Mouse (Mus musculus) Patski (cell line): ENCODE measurements at regions not wholly inside any gene's neighbourhood (a gene's known extent, or its start where the extent isn't known, plus 50 kb on each side); places are given as distances from the start of the nearest gene placed in this dataset.

Experiments
- ATAC-seq: fragments of 100-300 bp; one replicate; pipeline ENCODE4 v1.8.0; 2021
- CTCF ChIA-PET: fragments of 350-600 bp; sonication (Branson Sonifier 250); formaldehyde crosslinking; loops from one replicate; lab custom pipeline; 2022; ENCODE audit warnings: inconsistent platforms; lab: Charles Lee
- POLR2A ChIA-PET: fragments of 350-600 bp; sonication (Branson Sonifier 250); formaldehyde crosslinking; loops from one replicate; lab custom pipeline; 2022; ENCODE audit warnings: antibody characterized with exemption, inconsistent platforms; lab: Charles Lee
- DNase-seq: peaks from one replicate; pipeline ENCODE4 v3.0.0-alpha.2; 2011; ENCODE audit warnings: low read depth, low spot score
- H3K27me3 ChIP-seq: fragments of 371-371 bp; one replicate; pipeline ENCODE4 v1.5.1; 2021
- CTCF ChIP-seq: fragments of 100-300 bp; IDR thresholded peaks from one replicate; pipeline ENCODE4 v1.5.1; 2021
- in situ Hi-C: fragments of 300-500 bp; cut with MboI; formaldehyde crosslinking; loops from 3 replicates; pipeline ENCODE4 v1.11.1; 2018; ENCODE audit warnings: low pct_unique_long_range_greater_than_20kb, mixed read lengths

DNA sequence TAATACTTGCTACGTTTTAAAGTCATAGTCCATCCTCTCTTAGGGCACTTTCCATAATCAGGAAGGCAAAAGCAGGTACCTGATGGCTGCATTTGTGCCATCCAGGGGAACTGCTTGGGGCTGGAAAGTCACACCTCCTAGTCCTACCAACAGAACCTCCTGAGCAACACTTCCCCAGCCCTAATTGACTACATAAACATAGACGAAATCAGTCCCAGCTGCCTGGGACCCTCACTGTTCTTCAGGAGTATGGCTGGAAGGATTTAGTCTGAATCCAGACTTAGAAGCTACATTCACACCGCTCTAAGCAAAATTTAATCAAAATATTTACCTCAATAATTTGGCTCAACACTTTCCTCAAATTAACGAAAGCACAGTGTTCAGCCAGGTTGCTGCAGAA is 205.2 kb upstream of the Veph1 start:
- CTCF ChIA-PET: interaction anchor here (1.1 to 2.8 kb wide), 5 partner anchors 10 to 21 kb away, joined by 3 to 10 read pairs (median 4); no protein-coding TSS in a partner anchor
- DNase-seq: no peak
- ATAC-seq: no peak
- no peak for TF ChIP-seq CTCF
- POLR2A ChIA-PET: no interaction called here
- H3K27me3 ChIP-seq: peaks cover 11% of the 10 kb centered on the region
- in situ Hi-C loops: no loop called here

- TF ChIP-seq CTCF: no peak
- DNase-seq (no peak), ATAC-seq (no peak)
- ChIA-PET POLR2A (interaction anchor here (0.5 kb wide), 1 partner anchor 16 kb away, joined by 4 read pairs; no protein-coding TSS in a partner anchor), CTCF (interaction anchor here (0.9 to 1.8 kb wide), 3 partner anchors 9 to 17 kb away, joined by 3 to 7 read pairs (median 3); no protein-coding TSS in a partner anchor)
- in situ Hi-C loops: no loop called here
- H3K27me3 ChIP-seq: peaks cover 54% of the 10 kb centered on the region
These were observed 197.9 kb upstream of the Veph1 start for GRCm38 (mm10) chr3:66494442-66495113.

GRCm38 (mm10) chr3:66490696-66491357 is 194.2 kb upstream of the Veph1 start:
- no peak for ATAC-seq
- in situ Hi-C loops: no loop called here
- CTCF ChIA-PET: interaction anchor here (1.3 to 1.5 kb wide), 3 partner anchors 11 to 38 kb away, joined by 3 to 4 read pairs (median 3); no protein-coding TSS in a partner anchor

GRCm38 (mm10) chr3:66488724-66489123 is 192.1 kb upstream of the Veph1 start:
- ATAC-seq: no peak
- ChIA-PET CTCF (interaction anchor here (1.1 to 1.7 kb wide), 3 partner anchors 9 to 18 kb away, joined by 3 to 4 read pairs (median 3); no protein-coding TSS in a partner anchor), POLR2A (no interaction called here)
- in situ Hi-C loops: no loop called here
- peaks cover 53% of the 10 kb centered on the region for H3K27me3 ChIP-seq
- TF ChIP-seq CTCF: no peak
- no peak for DNase-seq

More at GRCm38 (mm10) chr3:66490696-66491357, 194.2 kb upstream of the Veph1 start:
- no peak for DNase-seq
- POLR2A ChIA-PET: no interaction called here
- no peak for TF ChIP-seq CTCF
- H3K27me3 ChIP-seq: peaks cover 54% of the 10 kb centered on the region

DNA sequence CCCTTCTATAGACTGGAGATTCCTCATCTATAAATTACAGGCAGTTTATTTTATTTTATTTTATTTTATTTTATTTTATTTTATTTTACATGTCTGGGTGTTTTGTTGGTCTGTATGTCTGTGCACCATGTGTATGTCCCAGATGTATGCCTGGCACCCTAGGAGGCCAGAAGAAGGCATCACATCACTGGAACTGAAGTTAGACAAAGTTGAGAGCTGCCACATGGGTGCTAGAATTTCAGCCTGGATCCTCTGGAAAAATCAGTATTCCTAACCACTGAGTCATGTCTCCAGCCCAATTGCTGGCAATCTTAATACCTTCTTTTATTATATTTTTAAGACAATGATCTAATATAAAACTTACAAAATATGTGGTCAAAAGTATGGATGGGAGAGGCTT is 190.0 kb upstream of the Veph1 start:
- POLR2A ChIA-PET: no interaction called here
- CTCF ChIA-PET: interaction anchor here (1.1 to 1.4 kb wide), 2 partner anchors 9 to 18 kb away, joined by 3 to 4 read pairs; no protein-coding TSS in a partner anchor

GRCm38 (mm10) chr3:66486184-66486583 is 189.5 kb upstream of the Veph1 start:
- CTCF ChIA-PET: interaction anchor here (1.1 to 1.4 kb wide), 2 partner anchors 10 to 18 kb away, joined by 3 to 4 read pairs; no protein-coding TSS in a partner anchor
- in situ Hi-C loops: no loop called here
- H3K27me3 ChIP-seq: peaks cover 60% of the 10 kb centered on the region
- DNase-seq: no peak
- POLR2A ChIA-PET: no interaction called here
- TF ChIP-seq CTCF: no peak
- ATAC-seq: no peak

More for the DNA sequence above, 190.0 kb upstream of the Veph1 start:
- peaks cover 57% of the 10 kb centered on the region for H3K27me3 ChIP-seq
- no peak for DNase-seq
- in situ Hi-C loops: no loop called here
- TF ChIP-seq CTCF: no peak
- ATAC-seq: no peak

GRCm38 (mm10) chr3:66480718-66481117 is 184.1 kb upstream of the Veph1 start:
- POLR2A ChIA-PET: no interaction called here
- peaks cover 54% of the 10 kb centered on the region for H3K27me3 ChIP-seq
- ATAC-seq (no peak), DNase-seq (no peak)
- CTCF ChIA-PET: interaction anchor here (0.7 to 1.5 kb wide), 2 partner anchors 22 to 50 kb away, joined by 3 read pairs; no protein-coding TSS in a partner anchor
- in situ Hi-C loops: no loop called here
- TF ChIP-seq CTCF: no peak

GRCm38 (mm10) chr3:66479266-66479665 is 182.6 kb upstream of the Veph1 start:
- in situ Hi-C loops: no loop called here
- CTCF ChIA-PET: interaction anchor here (1.2 to 1.3 kb wide), 3 partner anchors 9 to 480 kb away, joined by 3 to 4 read pairs (median 3); no protein-coding TSS in a partner anchor
- H3K27me3 ChIP-seq: peaks cover 51% of the 10 kb centered on the region
- DNase-seq (peak; percentile 49), ATAC-seq (peak; percentile 31)
- POLR2A ChIA-PET: no interaction called here
- TF ChIP-seq CTCF: no peak

GRCm38 (mm10) chr3:66466321-66466720 is 169.7 kb upstream of the Veph1 start:
- DNase-seq (no peak), ATAC-seq (no peak)
- POLR2A ChIA-PET: interaction anchor here (1.1 kb wide), 1 partner anchor 24 kb away, joined by 3 read pairs; no protein-coding TSS in a partner anchor
- in situ Hi-C loops: no loop called here
- H3K27me3 ChIP-seq: peaks cover 38% of the 10 kb centered on the region
- CTCF ChIA-PET: interaction anchor here (0.9 kb wide), 1 partner anchor 487 kb away, joined by 4 read pairs; no protein-coding TSS in a partner anchor
- no peak for TF ChIP-seq CTCF

DNA sequence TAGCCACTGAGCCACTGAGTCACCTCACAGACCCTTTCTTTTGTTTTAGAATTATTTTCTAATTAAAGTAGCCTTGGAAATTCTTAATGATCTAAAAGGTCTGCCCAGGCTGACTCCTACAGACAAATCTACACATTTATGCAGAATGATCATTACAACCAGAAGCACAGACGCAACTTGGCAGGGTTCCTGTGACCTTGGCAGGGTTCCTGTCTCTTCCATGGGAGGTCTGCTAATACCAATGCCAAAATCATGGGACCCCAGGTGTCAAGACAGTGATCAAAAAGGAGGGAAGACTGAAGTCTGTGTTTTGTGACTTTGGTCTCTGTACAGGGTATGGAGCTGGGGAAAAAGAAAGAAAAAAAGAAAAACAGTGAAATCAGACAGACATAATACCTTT is 168.7 kb upstream of the Veph1 start:
- ATAC-seq (no peak), DNase-seq (no peak)
- in situ Hi-C loops: no loop called here
- no peak for TF ChIP-seq CTCF
- POLR2A ChIA-PET: no interaction called here
- peaks cover 37% of the 10 kb centered on the region for H3K27me3 ChIP-seq
- CTCF ChIA-PET: no interaction called here
